Mouse (Mus musculus) forebrain, postnatal 0 days (tissue): ENCODE measurements around the gene Kdelr1. TPM values are rescaled to one million over a fixed set of nuclear protein-coding genes. Genes with fewer than 3 reads are reported as not detected.

Experiments used
- ATAC-seq: fragments of 200-750 bp; cut with Nextera tagmentation; 2 replicates; pipeline ENCODE4 v1.8.0; 2017; ENCODE audit warnings: mild to moderate bottlenecking, moderate library complexity
- DNase-seq: peaks from one replicate; pipeline ENCODE4 v3.0.0-alpha.2; 2015
- H3K27ac ChIP-seq: fragments of 300-500 bp; sonication (generic); 2 replicates; pipeline ENCODE4 v1.5.1; 2014; ENCODE audit warnings: low read depth, mild to moderate bottlenecking, antibody characterized with exemption, low read length, moderate library complexity, mixed read lengths
- H3K27me3 ChIP-seq: fragments of 300-500 bp; sonication (generic); 2 replicates; pipeline ENCODE4 v1.6.1; 2014; ENCODE audit warnings: mild to moderate bottlenecking, low read length, mixed read lengths; ENCODE audit not compliant: insufficient read depth
- H3K36me3 ChIP-seq: fragments of 300-500 bp; sonication (generic); 2 replicates; pipeline ENCODE4 v1.6.1; 2014; ENCODE audit warnings: mild to moderate bottlenecking, moderate library complexity; ENCODE audit not compliant: insufficient read depth
- H3K4me1 ChIP-seq: fragments of 300-500 bp; sonication (generic); 2 replicates; pipeline ENCODE4 v1.6.1; 2014; ENCODE audit warnings: antibody characterized with exemption; ENCODE audit not compliant: insufficient read depth
- H3K4me2 ChIP-seq: fragments of 300-500 bp; sonication (generic); 2 replicates; pipeline ENCODE4 v1.6.1; 2014; ENCODE audit warnings: low read depth, mild to moderate bottlenecking, moderate library complexity
- H3K4me3 ChIP-seq: fragments of 300-500 bp; sonication (generic); 2 replicates; pipeline ENCODE4 v1.5.1; 2014; ENCODE audit warnings: low read depth, low read length, mixed read lengths
- H3K9ac ChIP-seq: fragments of 300-500 bp; sonication (generic); 2 replicates; pipeline ENCODE4 v1.6.1; 2014; ENCODE audit warnings: mild to moderate bottlenecking
- H3K9me3 ChIP-seq: fragments of 300-500 bp; sonication (generic); 2 replicates; pipeline ENCODE4 v1.6.1; 2016; ENCODE audit warnings: low read length
- CTCF ChIP-seq: sonication (generic); IDR thresholded peaks from 2 replicates; pipeline ENCODE4 v1.5.1; 2016; ENCODE audit warnings: antibody characterized with exemption, control low read depth, low read depth
- WGBS: fragments of 180-500 bp; shearing (Covaris S2); extraction: QIAGEN DNeasy Blood & Tissue Kit; methylation state at CpG from one replicate; pipeline ENCODE4 v1.1.7; 2014; 5-methylcytosine and 5-hydroxymethylcytosine counted together
- polyA plus RNA-seq: library from polyadenylated mRNA; unstranded; fragments of >200 nt; fragmentation: Nextera tagmentation; extraction: Ambion mirVana; gene quantifications from 2 replicates; pipeline ENCODE4 v1.2.1, GENCODE M21; 2015
- total RNA-seq: library from RNA; depleted of rRNA; stranded (reverse); fragments of >200 nt; gene quantifications from 2 replicates; pipeline ENCODE4 v1.2.3, GENCODE M21; 2014

Gene Kdelr1
- total and polyA plus RNA-seq, 2 experiments from 2014 or later, result 45.8 to 129 TPM

- peak overlapping the region; percentile 14; the same call in 1 of the 2 replicates for H3K9ac ChIP-seq
- peak overlapping the region; percentile 32 for H3K4me3 ChIP-seq
- H3K4me2 ChIP-seq, result peak overlapping the region; percentile 37
- peaks cover 6% of the 10 kb centered on the region for H3K36me3 ChIP-seq
- no peaks in the 10 kb centered on the region for H3K9me3 ChIP-seq
- no peak overlapping the region for H3K27ac ChIP-seq
- DNase-seq (peak; percentile 9), ATAC-seq (no peak)
- WGBS, result 3% methylated on average over 53 of the region's 86 CpGs
- TF ChIP-seq CTCF, result no peak
- no peaks in the 10 kb centered on the region for H3K4me1 ChIP-seq
- H3K27me3 ChIP-seq, result peaks cover 42% of the 10 kb centered on the region
Measured at GRCm38 (mm10) chr7:45833148-45833790, 39.3 kb upstream of the Kdelr1 start.

- 0 out of 2 replicates have a peak overlapping the region, but pooled peaks have one; percentile 14 for H3K9ac ChIP-seq
- no peak for DNase-seq
- H3K36me3 ChIP-seq, result no peaks in the 10 kb centered on the region
Measured at GRCm38 (mm10) chr7:45833924-45834323, 38.6 kb upstream of the Kdelr1 start.

DNA sequence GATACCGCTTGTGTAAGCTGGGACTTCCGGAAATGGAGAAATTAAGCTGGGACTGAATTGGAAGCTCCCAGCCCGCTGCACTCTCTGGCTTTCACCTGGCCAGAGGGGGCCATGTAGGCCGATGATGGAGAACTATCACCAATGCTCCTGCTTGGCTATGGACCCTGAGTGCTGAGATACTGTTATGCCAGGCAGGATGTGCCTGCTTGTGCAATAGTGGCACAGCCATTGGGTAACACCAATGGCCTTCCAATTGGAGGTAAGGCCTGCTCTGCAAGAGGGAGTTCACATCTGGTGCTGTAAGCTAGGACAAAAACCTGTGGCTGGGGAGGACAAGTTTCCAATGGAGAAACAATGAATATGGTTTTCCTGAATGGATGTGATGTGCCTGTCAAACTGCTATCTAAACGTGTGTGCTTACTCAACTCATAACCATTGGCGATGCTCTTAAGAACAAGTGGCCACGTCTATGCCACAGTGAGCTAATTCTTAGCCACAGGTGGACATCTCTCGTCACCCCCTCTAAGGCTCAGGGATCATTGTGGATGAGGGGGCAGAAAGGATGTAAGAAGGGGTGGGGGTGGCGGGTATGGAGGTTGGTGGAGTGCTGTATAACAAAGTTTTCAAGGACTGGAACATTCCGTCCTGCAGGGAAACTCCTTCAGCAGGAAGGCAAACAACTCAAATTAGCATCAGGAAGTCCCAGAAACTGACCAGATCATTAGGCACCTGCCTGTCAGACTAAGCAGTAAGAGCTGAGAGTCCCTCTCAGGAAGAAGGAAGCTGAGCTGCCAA lies 29.4 kb upstream of the Kdelr1 start:
- Histone ChIP-seq H3K27me3 (no peaks in the 10 kb centered on the region; the same call in 1 of the 2 replicates), H3K9ac (no peak overlapping the region), H3K27ac (no peak overlapping the region), H3K4me1 (no peaks in the 10 kb centered on the region), H3K4me3 (no peak overlapping the region), H3K9me3 (no peaks in the 10 kb centered on the region), H3K36me3 (no peaks in the 10 kb centered on the region), H3K4me2 (no peak overlapping the region)
- 88% methylated on average over 10 of the region's 10 CpGs for WGBS
- ATAC-seq (no peak), DNase-seq (no peak)
- TF ChIP-seq CTCF, result no peak

More at GRCm38 (mm10) chr7:45833924-45834323, 38.6 kb upstream of the Kdelr1 start:
- Histone ChIP-seq H3K9me3 (no peaks in the 10 kb centered on the region), H3K4me2 (peak overlapping the region; percentile 37), H3K27me3 (peaks cover 42% of the 10 kb centered on the region), H3K4me3 (peak overlapping the region; percentile 32), H3K27ac (no peak overlapping the region), H3K4me1 (no peaks in the 10 kb centered on the region)
- ATAC-seq, result no peak
- WGBS, result 9% methylated on average over 28 of the region's 31 CpGs
- no peak for TF ChIP-seq CTCF

DNA sequence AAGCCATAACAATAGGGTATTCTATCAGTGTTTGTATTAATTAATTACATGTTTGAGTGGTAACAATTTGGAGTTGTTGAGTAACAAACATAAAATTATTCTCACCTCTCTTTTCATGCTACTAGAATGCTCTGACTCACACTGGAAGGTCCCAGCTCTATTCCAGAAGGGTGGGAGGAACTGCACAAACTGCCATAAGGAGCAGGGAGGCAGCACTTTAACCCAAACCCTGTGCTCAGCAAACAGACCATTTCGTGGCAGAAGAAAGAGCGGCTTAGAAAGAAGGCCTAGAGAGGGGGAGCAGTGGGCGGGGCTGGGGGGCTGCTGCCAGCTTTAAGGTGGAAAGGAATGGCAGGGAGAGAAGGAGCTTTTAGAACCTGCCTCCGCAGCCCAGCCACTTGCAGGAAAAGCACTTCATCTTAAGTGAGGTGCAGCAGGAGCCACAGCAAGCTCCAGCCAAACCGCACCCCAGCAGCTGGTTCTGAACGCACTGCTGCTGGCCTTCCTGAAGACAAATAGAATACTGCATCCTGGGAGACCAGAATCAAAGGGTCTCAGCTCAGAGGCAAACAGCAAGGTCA lies 24.0 kb upstream of the Kdelr1 start:
- Histone ChIP-seq H3K9ac (no peak overlapping the region), H3K9me3 (no peaks in the 10 kb centered on the region), H3K27ac (no peak overlapping the region), H3K36me3 (no peaks in the 10 kb centered on the region; the same call in 1 of the 2 replicates), H3K4me1 (no peaks in the 10 kb centered on the region), H3K4me2 (no peak overlapping the region), H3K27me3 (no peaks in the 10 kb centered on the region), H3K4me3 (no peak overlapping the region)
- TF ChIP-seq CTCF, result no peak
- DNase-seq (no peak), ATAC-seq (no peak)
- WGBS, result 7% methylated on average over 6 of the region's 6 CpGs

DNA sequence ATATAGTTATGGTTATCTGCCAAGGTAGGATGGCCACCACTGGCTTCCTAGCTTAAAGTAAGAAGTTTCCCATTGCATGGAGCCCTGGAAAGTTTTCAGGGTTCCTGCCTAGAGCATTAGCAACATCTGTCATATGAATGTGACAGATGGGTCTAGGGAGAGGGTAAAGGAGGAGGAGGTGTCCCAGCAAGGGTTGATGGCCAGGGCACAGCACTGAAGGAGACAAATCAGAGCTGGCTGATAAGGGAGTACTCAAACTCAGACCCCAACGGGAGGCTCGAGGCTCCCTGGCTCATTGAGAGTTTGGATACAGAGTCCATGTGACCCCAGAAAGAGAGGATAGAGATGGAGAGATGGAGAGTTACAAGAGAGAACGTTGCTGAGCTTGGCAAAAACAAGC lies 21.9 kb upstream of the Kdelr1 start:
- no peak overlapping the region for H3K9ac ChIP-seq
- H3K4me3 ChIP-seq, result no peak overlapping the region
- ATAC-seq (no peak), DNase-seq (no peak)
- 70% methylated on average over 3 of the region's 3 CpGs for WGBS
- no peaks in the 10 kb centered on the region; the same call in 1 of the 2 replicates for H3K36me3 ChIP-seq
- no peaks in the 10 kb centered on the region for H3K4me1 ChIP-seq
- no peaks in the 10 kb centered on the region for H3K9me3 ChIP-seq
- no peak overlapping the region for H3K27ac ChIP-seq
- no peak for TF ChIP-seq CTCF
- H3K4me2 ChIP-seq, result no peak overlapping the region
- no peaks in the 10 kb centered on the region for H3K27me3 ChIP-seq

GRCm38 (mm10) chr7:45853089-45853488 lies 19.5 kb upstream of the Kdelr1 start:
- DNase-seq (no peak), ATAC-seq (no peak)
- H3K36me3 ChIP-seq, result no peaks in the 10 kb centered on the region; the same call in 1 of the 2 replicates
- H3K4me2 ChIP-seq, result no peak overlapping the region
- H3K9me3 ChIP-seq, result no peaks in the 10 kb centered on the region
- 79% methylated on average over 12 of the region's 12 CpGs for WGBS
- no peaks in the 10 kb centered on the region; the same call in none of the 2 replicates for H3K27me3 ChIP-seq
- H3K27ac ChIP-seq, result no peak overlapping the region
- H3K4me3 ChIP-seq, result no peak overlapping the region
- no peak for TF ChIP-seq CTCF
- H3K9ac ChIP-seq, result no peak overlapping the region
- H3K4me1 ChIP-seq, result peaks cover 5% of the 10 kb centered on the region; the same call in 1 of the 2 replicates
